Mouse (Mus musculus) urinary bladder, postnatal 36 days (tissue): ENCODE data around the gene Acmsd.

ENCODE experiments used
- DNase-seq, 2 experiments: peaks; one replicate each; pipeline ENCODE4 v3.0.0; 2022; ENCODE audit warnings: low spot score in 2 of 2, mixed read lengths in 1 of 2

Gene Acmsd

GRCm38 (mm10) chr1:127775206-127775720, 46.0 kb downstream of the Acmsd start:
- no peak for DNase-seq

- DNase-seq, result no peak
Measured at GRCm38 (mm10) chr1:127776246-127776645, 47.0 kb downstream of the Acmsd start.

- DNase-seq, result no peak
Measured at GRCm38 (mm10) chr1:127778611-127779010, 49.4 kb downstream of the Acmsd start.

- no peak for DNase-seq
Measured at GRCm38 (mm10) chr1:127780142-127780541, 50.9 kb downstream of the Acmsd start.

- DNase-seq, result no peak
Measured at GRCm38 (mm10) chr1:127780849-127781248, 51.6 kb downstream of the Acmsd start.

GRCm38 (mm10) chr1:127783862-127784261, 54.6 kb downstream of the Acmsd start:
- no peak for DNase-seq

GRCm38 (mm10) chr1:127785882-127786281, 56.7 kb downstream of the Acmsd start:
- no peak for DNase-seq

GRCm38 (mm10) chr1:127788943-127789342, 59.7 kb downstream of the Acmsd start:
- no peak for DNase-seq

- no peak for DNase-seq
Measured at GRCm38 (mm10) chr1:127793459-127793858, 64.2 kb downstream of the Acmsd start.

GRCm38 (mm10) chr1:127795087-127795769, 66.0 kb downstream of the Acmsd start:
- DNase-seq, result no peak

GRCm38 (mm10) chr1:127796341-127796740, 67.1 kb downstream of the Acmsd start:
- no peak for DNase-seq

GRCm38 (mm10) chr1:127796752-127797151, 67.5 kb downstream of the Acmsd start:
- no peak for DNase-seq

- no peak for DNase-seq
Measured at GRCm38 (mm10) chr1:127802916-127803315, 73.7 kb downstream of the Acmsd start.

- no peak for DNase-seq
Measured at GRCm38 (mm10) chr1:127808671-127809070, 79.5 kb downstream of the Acmsd start.

- no peak for DNase-seq
Measured at GRCm38 (mm10) chr1:127812929-127813328, 83.7 kb downstream of the Acmsd start.

GRCm38 (mm10) chr1:127816381-127816780, 87.2 kb downstream of the Acmsd start:
- DNase-seq, result no peak
